Mouse (Mus musculus) MEL (cell line): ENCODE measurements around the gene Atp6v0e.
A peak's percentile ranks its signal among the peaks of the same experiment; 100 is the strongest.

Experiments used
- CHD2 ChIP-seq: IDR thresholded peaks from 2 replicates; pipeline ENCODE4 v1.6.1; 2011; ENCODE audit warnings: low read length, improper control_type of control experiment
- CTCF ChIP-seq, 3 experiments: IDR thresholded peaks in 2 of 3; conservative IDR thresholded peaks in 1 of 3; 2 replicates each; pipeline ENCODE4 v1.5.1; 2011 to 2012; ENCODE audit warnings: low read length in 3 of 3, low read depth in 2 of 3, mild to moderate bottlenecking in 2 of 3, improper control_type of control experiment in 1 of 3, inconsistent platforms in 1 of 3, mixed read lengths in 1 of 3, moderate library complexity in 1 of 3; ENCODE audit not compliant: control insufficient read depth in 1 of 3, insufficient read depth in 1 of 3, poor library complexity in 1 of 3, severe bottlenecking in 1 of 3
- ETS1 ChIP-seq: IDR thresholded peaks from 2 replicates; pipeline ENCODE4 v1.6.1; 2012; ENCODE audit warnings: low read depth, mild to moderate bottlenecking, inconsistent platforms, low read length, improper control_type of control experiment, moderate library complexity
- MAFK ChIP-seq: IDR thresholded peaks from 2 replicates; pipeline ENCODE4 v1.6.1; 2011; ENCODE audit warnings: low read depth, mild to moderate bottlenecking, low read length, improper control_type of control experiment, borderline replicate concordance
- MAZ ChIP-seq: IDR thresholded peaks from 2 replicates; pipeline ENCODE4 v1.6.1; 2012; ENCODE audit warnings: low read depth, mild to moderate bottlenecking, inconsistent platforms, low read length, improper control_type of control experiment
- MEF2A ChIP-seq: IDR thresholded peaks from 2 replicates; pipeline ENCODE4 v1.6.1; 2014; ENCODE audit warnings: low read depth, mild to moderate bottlenecking, inconsistent platforms, low read length, improper control_type of control experiment; ENCODE audit not compliant: poor library complexity, insufficient replicate concordance, severe bottlenecking; ENCODE audit errors: extremely low read depth
- MXI1 ChIP-seq: IDR thresholded peaks from 2 replicates; pipeline ENCODE4 v1.6.1; 2011; ENCODE audit warnings: mild to moderate bottlenecking, low read depth, low read length, improper control_type of control experiment
- NELFE ChIP-seq: IDR thresholded peaks from 2 replicates; pipeline ENCODE4 v1.6.1; 2011; ENCODE audit warnings: low read depth, low read length, improper control_type of control experiment
- NRF1 ChIP-seq: IDR thresholded peaks from 2 replicates; pipeline ENCODE4 v1.6.1; 2014; ENCODE audit warnings: low read depth, mild to moderate bottlenecking, inconsistent platforms, low read length, improper control_type of control experiment, moderate library complexity; ENCODE audit not compliant: poor library complexity, insufficient read depth, severe bottlenecking
- POLR2A ChIP-seq, 2 experiments: IDR thresholded peaks; 2 replicates each; pipeline ENCODE4 v1.6.1; 2011 to 2012; ENCODE audit warnings: low read length in 2 of 2, mild to moderate bottlenecking in 2 of 2, control low read depth in 1 of 2, improper control_type of control experiment in 1 of 2, low read depth in 1 of 2, moderate library complexity in 1 of 2; ENCODE audit not compliant: control insufficient read depth in 1 of 2, insufficient read depth in 1 of 2, poor library complexity in 1 of 2
- POLR2AphosphoS5 ChIP-seq: IDR thresholded peaks from 2 replicates; pipeline ENCODE4 v1.6.1; 2012; ENCODE audit warnings: low read depth, borderline replicate concordance, mild to moderate bottlenecking, inconsistent platforms, low read length, moderate library complexity, mixed read lengths
- RAD21 ChIP-seq: IDR thresholded peaks from 2 replicates; pipeline ENCODE4 v1.6.1; 2011; ENCODE audit warnings: mild to moderate bottlenecking, low read depth, low read length, improper control_type of control experiment
- TAL1 ChIP-seq: IDR thresholded peaks from 2 replicates; pipeline ENCODE4 v1.6.1; 2012; ENCODE audit warnings: mild to moderate bottlenecking, inconsistent platforms, low read length, moderate library complexity, mixed read lengths
- ZC3H11A ChIP-seq: IDR thresholded peaks from 2 replicates; pipeline ENCODE4 v1.6.1; 2012; ENCODE audit warnings: low read depth, mild to moderate bottlenecking, inconsistent platforms, low read length, improper control_type of control experiment

- TF ChIP-seq ZC3H11A, result no peak
- no peak for TF ChIP-seq CTCF (IDR thresholded peaks at IDR 0.05 in 2 of 3, conservative IDR thresholded peaks at IDR 0.05 in 1 of 3; ENCODE audit: control insufficient read depth in 1 of 3, insufficient read depth in 1 of 3, low read depth in 2 of 3, low read length in 3 of 3, poor library complexity in 1 of 3, severe bottlenecking in 1 of 3)
- TF ChIP-seq NELFE, result no peak
- TF ChIP-seq ETS1, result peak; percentile 68
- peak; percentile 57 for TF ChIP-seq TAL1
- no peak for TF ChIP-seq POLR2A (IDR thresholded peaks at IDR 0.05; ENCODE audit: control insufficient read depth in 1 of 2, insufficient read depth in 1 of 2, low read depth in 1 of 2, low read length in 2 of 2, poor library complexity in 1 of 2)
- TF ChIP-seq MAZ, result no peak
- TF ChIP-seq POLR2AphosphoS5, result no peak
- TF ChIP-seq MXI1, result 0 out of 2 replicates have a peak, but pooled peaks have one; percentile 20
- no peak for TF ChIP-seq RAD21
- no peak for TF ChIP-seq MAFK
- no peak for TF ChIP-seq CHD2
- no peak for TF ChIP-seq NRF1
- TF ChIP-seq MEF2A, result no peak
These were observed 47.0 kb downstream of the Atp6v0e start for GRCm38 (mm10) chr17:26710049-26710448.
